Mouse (Mus musculus) embryonic facial prominence, embryonic 10.5 days (tissue): ENCODE results near the gene Xirp1. TPM values are rescaled to one million over a fixed set of nuclear protein-coding genes. Genes with fewer than 3 reads are reported as not detected.
A peak's percentile ranks its signal among the peaks of the same experiment; 100 is the strongest.

Experiments
- DNase-seq: peaks from one replicate; pipeline ENCODE4 v3.0.0-alpha.2; 2017; ENCODE audit warnings: low spot score
- H3K27ac ChIP-seq: fragments of 300-500 bp; sonication (generic); replicated peaks from 2 replicates; pipeline ENCODE4 v1.5.1; 2016; ENCODE audit warnings: mild to moderate bottlenecking
- H3K27me3 ChIP-seq: fragments of 300-500 bp; sonication (generic); replicated peaks from 2 replicates; pipeline ENCODE4 v1.6.1; 2016; ENCODE audit warnings: low read depth, mild to moderate bottlenecking; ENCODE audit not compliant: poor library complexity, severe bottlenecking
- H3K36me3 ChIP-seq: fragments of 300-500 bp; sonication (generic); replicated peaks from 2 replicates; pipeline ENCODE4 v1.6.1; 2016; ENCODE audit warnings: mild to moderate bottlenecking, moderate library complexity
- H3K4me1 ChIP-seq: fragments of 300-500 bp; sonication (generic); 2 replicates; pipeline ENCODE4 v1.6.1; 2016
- H3K4me3 ChIP-seq: fragments of 300-500 bp; sonication (generic); 2 replicates; pipeline ENCODE4 v1.5.1; 2016; ENCODE audit warnings: mild to moderate bottlenecking, moderate library complexity
- H3K9me3 ChIP-seq: fragments of 300-500 bp; sonication (generic); 2 replicates; pipeline ENCODE4 v1.6.1; 2016; ENCODE audit warnings: mild to moderate bottlenecking
- WGBS: fragments of 180-500 bp; shearing (Covaris S2); methylation state at CpG from one replicate; pipeline ENCODE4 v1.1.7; 2016; 5-methylcytosine and 5-hydroxymethylcytosine counted together
- polyA plus RNA-seq: library from polyadenylated mRNA; unstranded; fragments of >200 nt; fragmentation: Nextera tagmentation; extraction: Ambion mirVana; gene quantifications from 2 replicates; pipeline ENCODE4 v1.2.1, GENCODE M21; 2016

The Xirp1 gene
- polyA plus RNA-seq, 1 experiment from 2014 or later = 0.04 TPM

GRCm38 (mm10) chr9:119999636-120000035 is 23.8 kb downstream of the Xirp1 start:
- Histone ChIP-seq H3K4me3 (no peak overlapping the region), H3K27ac (no peak overlapping the region), H3K9me3 (no peaks in the 10 kb centered on the region), H3K36me3 (no peaks in the 10 kb centered on the region), H3K27me3 (0 out of 2 replicates have a peak, but pooled peaks cover 3% of the 10 kb centered on the region), H3K4me1 (peaks cover 13% of the 10 kb centered on the region)
- WGBS = 75% methylated on average over 6 of the region's 6 CpGs
- no peak for DNase-seq

- Histone ChIP-seq H3K4me3 (no peak overlapping the region), H3K27ac (no peak overlapping the region), H3K36me3 (no peaks in the 10 kb centered on the region), H3K9me3 (no peaks in the 10 kb centered on the region), H3K4me1 (peaks cover 13% of the 10 kb centered on the region), H3K27me3 (0 out of 2 replicates have a peak, but pooled peaks cover 3% of the 10 kb centered on the region)
- no peak for DNase-seq
- WGBS = 83% methylated on average over 1 of the region's 1 CpGs
Measured at GRCm38 (mm10) chr9:119998776-119999175, 24.6 kb downstream of the Xirp1 start.

GRCm38 (mm10) chr9:119996080-119996479 is 27.3 kb downstream of the Xirp1 start:
- 0 out of 2 replicates have a peak, but pooled peaks cover 3% of the 10 kb centered on the region for H3K27me3 ChIP-seq
- H3K4me1 ChIP-seq = no peaks in the 10 kb centered on the region
- no peaks in the 10 kb centered on the region for H3K9me3 ChIP-seq
- no peak overlapping the region for H3K4me3 ChIP-seq
- 81% methylated on average over 4 of the region's 4 CpGs for WGBS
- no peaks in the 10 kb centered on the region for H3K36me3 ChIP-seq
- DNase-seq = no peak
- H3K27ac ChIP-seq = no peak overlapping the region

- H3K36me3 ChIP-seq = no peaks in the 10 kb centered on the region
- no peak for DNase-seq
- 75% methylated on average over 7 of the region's 7 CpGs for WGBS
- H3K4me3 ChIP-seq = no peak overlapping the region
- H3K9me3 ChIP-seq = no peaks in the 10 kb centered on the region
- H3K27me3 ChIP-seq = no peaks in the 10 kb centered on the region
- H3K4me1 ChIP-seq = no peaks in the 10 kb centered on the region
- H3K27ac ChIP-seq = no peak overlapping the region
Measured at GRCm38 (mm10) chr9:119994207-119994606, 29.2 kb downstream of the Xirp1 start.

- no peak for DNase-seq
- no peak overlapping the region for H3K4me3 ChIP-seq
- H3K9me3 ChIP-seq = no peaks in the 10 kb centered on the region
- no peak overlapping the region for H3K27ac ChIP-seq
- no peaks in the 10 kb centered on the region for H3K4me1 ChIP-seq
- no peaks in the 10 kb centered on the region for H3K27me3 ChIP-seq
- no peaks in the 10 kb centered on the region for H3K36me3 ChIP-seq
- WGBS = 81% methylated on average over 10 of the region's 10 CpGs
Measured at GRCm38 (mm10) chr9:119993092-119993844, 30.1 kb downstream of the Xirp1 start.

GRCm38 (mm10) chr9:119991310-119991709 is 32.1 kb downstream of the Xirp1 start:
- Histone ChIP-seq H3K4me3 (no peak overlapping the region), H3K9me3 (no peaks in the 10 kb centered on the region), H3K4me1 (peaks cover 8% of the 10 kb centered on the region; the same call in 1 of the 2 replicates), H3K27ac (no peak overlapping the region), H3K27me3 (no peaks in the 10 kb centered on the region), H3K36me3 (no peaks in the 10 kb centered on the region)
- no peak for DNase-seq
- WGBS = 15% methylated on average over 5 of the region's 5 CpGs

- H3K36me3 ChIP-seq = no peaks in the 10 kb centered on the region
- H3K4me3 ChIP-seq = no peak overlapping the region
- no peak for DNase-seq
- peaks cover 32% of the 10 kb centered on the region for H3K4me1 ChIP-seq
- H3K27me3 ChIP-seq = no peaks in the 10 kb centered on the region
- H3K27ac ChIP-seq = no peak overlapping the region
- WGBS = 45% methylated on average over 7 of the region's 7 CpGs
- no peaks in the 10 kb centered on the region for H3K9me3 ChIP-seq
Measured at GRCm38 (mm10) chr9:119988304-119988703, 35.1 kb downstream of the Xirp1 start.

GRCm38 (mm10) chr9:119985881-119986574 is 37.4 kb downstream of the Xirp1 start:
- no peaks in the 10 kb centered on the region for H3K36me3 ChIP-seq
- H3K27me3 ChIP-seq = no peaks in the 10 kb centered on the region
- H3K9me3 ChIP-seq = no peaks in the 10 kb centered on the region
- H3K27ac ChIP-seq = 0 out of 2 replicates have a peak overlapping the region, but pooled peaks have one; percentile 51
- no peak overlapping the region for H3K4me3 ChIP-seq
- peaks cover 55% of the 10 kb centered on the region for H3K4me1 ChIP-seq
- DNase-seq = no peak
- WGBS = 72% methylated on average over 10 of the region's 10 CpGs

GRCm38 (mm10) chr9:119984536-119985011 is 38.8 kb downstream of the Xirp1 start, which contains the start of gene Csrnp1:
Gene Csrnp1, minus strand, starts transcription at chr9:119984658.
- 3% methylated on average over 14 of the region's 14 CpGs for WGBS
- peak within 1 kb of the TSS; percentile 93 for H3K27ac ChIP-seq
- DNase-seq = peak; percentile 64
- peak within 1 kb of the TSS; percentile 78 for H3K4me3 ChIP-seq
- no peaks in the 10 kb centered on the region for H3K9me3 ChIP-seq
- no peaks in the 10 kb centered on the region for H3K36me3 ChIP-seq
- peaks cover 69% of the 10 kb centered on the region for H3K4me1 ChIP-seq
- H3K27me3 ChIP-seq = no peaks in the 10 kb centered on the region

- peaks cover 76% of the 10 kb centered on the region for H3K4me1 ChIP-seq
Measured at GRCm38 (mm10) chr9:119983585-119984535, 39.5 kb downstream of the Xirp1 start.

GRCm38 (mm10) chr9:119982956-119983551 is 40.3 kb downstream of the Xirp1 start:
- no peaks in the 10 kb centered on the region for H3K9me3 ChIP-seq
- no peaks in the 10 kb centered on the region for H3K27me3 ChIP-seq
- H3K4me3 ChIP-seq = peak overlapping the region; percentile 78
- H3K27ac ChIP-seq = peak overlapping the region; percentile 93
- WGBS = under 1% methylated on average over 48 of the region's 48 CpGs
- H3K4me1 ChIP-seq = peaks cover 84% of the 10 kb centered on the region
- H3K36me3 ChIP-seq = no peaks in the 10 kb centered on the region
- peak; percentile 47 for DNase-seq

More at GRCm38 (mm10) chr9:119983585-119984535, 39.5 kb downstream of the Xirp1 start:
- no peaks in the 10 kb centered on the region for H3K36me3 ChIP-seq
- WGBS = under 1% methylated on average over 79 of the region's 79 CpGs
- H3K27ac ChIP-seq = peak overlapping the region; percentile 93
- H3K27me3 ChIP-seq = no peaks in the 10 kb centered on the region
- H3K9me3 ChIP-seq = no peaks in the 10 kb centered on the region
- DNase-seq = peak; percentile 90
- H3K4me3 ChIP-seq = peak overlapping the region; percentile 78
